In the genomic region with DNA sequence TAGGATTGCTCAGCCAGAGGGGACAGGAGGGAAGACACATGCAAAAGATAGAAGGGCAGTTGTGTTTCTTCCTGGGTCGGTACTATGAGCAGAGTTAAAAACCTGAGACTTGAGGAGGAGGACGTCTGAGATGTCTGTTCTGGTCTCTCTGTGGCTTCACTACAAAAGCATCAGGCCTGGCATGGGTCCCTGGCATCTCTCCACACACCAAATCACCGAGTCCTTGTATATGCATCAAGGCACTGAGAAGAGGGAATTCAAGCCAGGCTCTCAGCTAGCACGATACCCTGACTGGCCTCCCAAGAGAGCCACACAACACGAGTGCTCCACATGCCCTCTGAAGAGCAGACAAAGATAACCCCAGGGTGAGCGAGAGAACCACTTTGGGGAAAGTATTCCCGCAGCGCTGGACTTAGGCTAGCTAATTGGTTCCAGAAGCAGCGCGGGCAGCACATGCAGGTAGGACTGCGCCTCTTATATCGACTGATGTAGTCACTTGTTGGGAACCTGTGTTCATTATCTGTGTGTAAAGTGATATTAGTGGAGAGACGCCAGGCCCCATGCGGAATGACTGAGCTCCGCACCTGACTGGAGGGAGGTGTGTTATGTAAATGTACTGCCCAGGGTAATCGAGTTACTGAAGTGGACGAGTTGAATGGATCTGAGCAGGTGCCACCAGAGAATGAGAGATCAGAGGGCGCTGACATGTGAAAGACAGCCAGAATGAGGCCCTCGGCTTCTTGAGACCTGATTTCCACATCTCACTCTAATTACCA, we compare ENCODE assay signal across 15 mouse cellular contexts. TPM values are rescaled to one million over a fixed set of nuclear protein-coding genes. Genes with fewer than 3 reads are reported as not detected.
A peak's percentile ranks its signal among the peaks of the same experiment; 100 is the strongest.
DNase-seq lines count a peak whose midpoint lies in the region; ATAC-seq and TF ChIP-seq lines count a peak whose summit lies in the region.
"Had no signal": no experiment of that assay in that cellular context is flagged by ENCODE, and none has a peak within 500 bp of the region (broad histone marks: within the 10 kb centered on the region; RNA-seq: fewer than 3 reads in every experiment).

No protein-coding gene starts in this region.

- 20% methylated on average over 19 of the region's 19 CpGs for WGBS in cerebellum, adult 2 months
- WGBS in embryonic facial prominence, embryonic 11.5 days: 29% methylated on average over 19 of the region's 19 CpGs
- WGBS in hindbrain, postnatal 0 days: 47% methylated on average over 19 of the region's 19 CpGs

- H3K4me1 ChIP-seq in cerebellum, adult 2 months (ENCODE audit: control insufficient read depth, insufficient read depth, low read length): peaks cover 6% of the 10 kb centered on the region
- no peaks in the 10 kb centered on the region for H3K4me1 ChIP-seq in embryonic facial prominence, embryonic 11.5 days (ENCODE audit: control insufficient read depth, insufficient read depth, low read length)
- no peaks in the 10 kb centered on the region for H3K4me1 ChIP-seq in hindbrain, postnatal 0 days (ENCODE audit: insufficient read depth, low read length)

- DNase-seq in cerebellum, adult 2 months: peak in 1 of 2 experiments; percentile 7
- DNase-seq in cerebellum, adult 11 months: no peak
- DNase-seq in heart, postnatal 4 days: peak; percentile 14
- no peak for DNase-seq in heart, adult 11 months
- peak; percentile 47 for DNase-seq in embryonic facial prominence, embryonic 11.5 days (ENCODE audit: low spot score)
- peak; percentile 31 for DNase-seq in hindbrain, postnatal 0 days (ENCODE audit: low spot score)
- DNase-seq in frontal cortex, adult 2 months (ENCODE audit: extremely low spot score in 1 of 2, low spot score in 1 of 2): no peak
- DNase-seq: kidney, postnatal 25 days had no signal

- no peak overlapping the region for H3K9ac ChIP-seq in embryonic facial prominence, embryonic 11.5 days (replicated peaks; ENCODE audit: low read length)
- no peak overlapping the region for H3K9ac ChIP-seq in hindbrain, postnatal 0 days (replicated peaks; ENCODE audit: low read length)
- H3K9ac ChIP-seq: limb, embryonic 13.5 days had no signal

- TF ChIP-seq POLR2A in cerebellum, adult 2 months (IDR thresholded peaks at IDR 0.05; ENCODE audit: borderline replicate concordance, insufficient read depth, low read length): no peak

- no peak for ATAC-seq in embryonic facial prominence, embryonic 11.5 days (replicated peaks; ENCODE audit: insufficient number of reproducible peaks, low FRiP score, low TSS enrichment, low read depth)
- no peak for ATAC-seq in hindbrain, postnatal 0 days
- no peak for ATAC-seq in erythroblast, adult 5-6 weeks (replicated peaks; ENCODE audit: low FRiP score, poor library complexity, severe bottlenecking)
- ATAC-seq: intestine, postnatal 0 days had no signal

- no peaks in the 10 kb centered on the region; the same call in 1 of the 2 replicates for H3K36me3 ChIP-seq in embryonic facial prominence, embryonic 11.5 days (replicated peaks; ENCODE audit: control insufficient read depth, insufficient read depth, low read depth, low read length)
- no peaks in the 10 kb centered on the region for H3K36me3 ChIP-seq in hindbrain, postnatal 0 days (ENCODE audit: insufficient read depth, low read length)
- H3K36me3 ChIP-seq: limb, embryonic 13.5 days had no signal

- H3K4me2 ChIP-seq in embryonic facial prominence, embryonic 11.5 days (ENCODE audit: low read depth, low read length): no peak overlapping the region
- H3K4me2 ChIP-seq in hindbrain, postnatal 0 days (ENCODE audit: low read depth, low read length): 0 out of 2 replicates have a peak overlapping the region, but pooled peaks have one; percentile 6
- H3K4me2 ChIP-seq: limb, embryonic 13.5 days had no signal

- no peak for TF ChIP-seq CTCF in cerebellum, adult 2 months (IDR thresholded peaks at IDR 0.05; ENCODE audit: borderline replicate concordance, insufficient read depth, low read depth, low read length)
- no peak for TF ChIP-seq CTCF in hindbrain, postnatal 0 days (IDR thresholded peaks at IDR 0.05; ENCODE audit: low read depth)

- no peaks in the 10 kb centered on the region for H3K9me3 ChIP-seq in embryonic facial prominence, embryonic 11.5 days (replicated peaks; ENCODE audit: control insufficient read depth, low read length)
- H3K9me3 ChIP-seq in hindbrain, postnatal 0 days (ENCODE audit: low read length): no peaks in the 10 kb centered on the region
- H3K9me3 ChIP-seq: limb, embryonic 13.5 days had no signal

- no peaks in the 10 kb centered on the region; the same call in 1 of the 2 replicates for H3K27me3 ChIP-seq in cerebellum, adult 2 months (ENCODE audit: control insufficient read depth, insufficient read depth, low read length)
- H3K27me3 ChIP-seq in embryonic facial prominence, embryonic 11.5 days (ENCODE audit: control insufficient read depth, insufficient read depth, low read length): no peaks in the 10 kb centered on the region
- no peaks in the 10 kb centered on the region for H3K27me3 ChIP-seq in hindbrain, postnatal 0 days (ENCODE audit: insufficient read depth, low read length)

- H3K27ac ChIP-seq in cerebellum, adult 2 months (ENCODE audit: insufficient read depth, low read length): no peak overlapping the region
- no peak overlapping the region for H3K27ac ChIP-seq in embryonic facial prominence, embryonic 11.5 days (replicated peaks; ENCODE audit: low read depth, low read length)
- H3K27ac ChIP-seq in hindbrain, postnatal 0 days: no peak overlapping the region
- H3K27ac ChIP-seq: limb, embryonic 13.5 days; macrophage had no signal

- peak overlapping the region; percentile 28 for H3K4me3 ChIP-seq in cerebellum, adult 2 months (replicated peaks; ENCODE audit: insufficient read depth, low read depth, low read length)
- H3K4me3 ChIP-seq in embryonic facial prominence, embryonic 11.5 days (ENCODE audit: low read depth, low read length): no peak overlapping the region
- no peak overlapping the region for H3K4me3 ChIP-seq in hindbrain, postnatal 0 days (ENCODE audit: low read length)
- H3K4me3 ChIP-seq: limb, embryonic 13.5 days had no signal

RNA-seq across cellular contexts. Expression of gene Onecut1, which starts 41.8 kb away (rescaled TPM):
- polyA plus RNA-seq in cerebellum, adult 2 months (2012; rRNA removed): 0.21 and 0.22 TPM in 2 replicates
- total RNA-seq in heart, postnatal 4 days (2021): not detected
- 0.81 and 1.6 TPM in 2 replicates for polyA plus RNA-seq in embryonic facial prominence, embryonic 11.5 days (2014; fragmentation: Nextera tagmentation; extraction: Ambion mirVana)
- 2.6 and 4.2 TPM in 2 replicates for total RNA-seq in hindbrain, postnatal 0 days (2014; rRNA removed)
- 1.9 and 2.6 TPM in 2 replicates for polyA plus RNA-seq in hindbrain, postnatal 0 days (2015; fragmentation: Nextera tagmentation; extraction: Ambion mirVana)
- total RNA-seq in erythroblast, adult 5-6 weeks (2015; ENCODE audit: low replicate concordance): not detected in 2 replicates
- total RNA-seq in erythroblast, adult 5-6 weeks (2017; ENCODE audit: low replicate concordance): not detected in 2 replicates
- polyA plus RNA-seq in frontal cortex, adult 2 months (2012; rRNA removed): 0.02 TPM in 1 of 2 replicates, not detected in the other
- total RNA-seq: gastrocnemius, adult 18-20 months; heart, adult 8-10 months; heart, postnatal 25 days had no signal
- polyA plus RNA-seq: macrophage had no signal

Comparison
In these comparisons a context has a peak if more than half of its experiments do, and no peak if none do; other contexts are left out.
1. DNase-seq: peak in heart, postnatal 4 days (single experiment), embryonic facial prominence, embryonic 11.5 days (single experiment) and hindbrain, postnatal 0 days (single experiment); none in cerebellum, adult 11 months (single experiment), heart, adult 11 months (single experiment) and frontal cortex, adult 2 months (0 of 2).